Mouse (Mus musculus): ENCODE data around the gene Rabggtb.

GRCm38 (mm10) chr3:153960884-153961283 lies 48.1 kb upstream of the Rabggtb start:
- TF ChIP-seq GATA1 (IDR thresholded peaks at IDR 0.05; ENCODE audit: borderline replicate concordance, low read length), result no peak
- no peak for TF ChIP-seq FLI1 (IDR thresholded peaks at IDR 0.05; ENCODE audit: low read length)

All from megakaryocyte, embryonic 14.5 days (primary cell).